Mouse (Mus musculus): Measurements from ENCODE around the gene Nono. TPM values are rescaled to one million over a fixed set of nuclear protein-coding genes. Genes with fewer than 3 reads are reported as not detected.
A peak's percentile ranks its signal among the peaks of the same experiment; 100 is the strongest.

Nono gene
- 100 to 1,000 TPM; 175 to 204 (median 197) TPM for total RNA-seq (2022)

GRCm38 (mm10) chrX:101429142-101429949 is at the start of gene Nono:
Gene Nono, plus strand, starts transcription at chrX:101429318.
- DNase-seq = peak; percentile 82

DNA sequence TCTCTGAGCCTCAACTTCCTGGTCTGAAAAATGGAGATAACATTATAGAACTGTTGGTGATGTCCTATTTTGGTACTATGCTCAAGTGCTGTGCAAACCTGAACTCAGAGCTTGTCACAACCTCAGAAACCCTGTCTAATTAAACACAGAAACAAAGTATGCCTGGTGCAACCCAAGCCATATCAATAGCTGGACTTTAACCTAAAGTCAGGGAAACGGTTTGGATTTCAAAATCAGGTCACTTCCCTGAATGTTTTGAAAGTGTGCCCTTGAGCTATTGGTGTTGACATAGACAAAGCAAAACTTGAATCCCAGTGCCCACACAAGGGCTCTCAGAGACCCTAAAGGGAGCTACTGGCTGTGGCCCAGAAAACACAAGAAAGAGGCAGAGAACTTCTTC is 49.4 kb upstream of the Nono start:
- DNase-seq = no peak

- no peak for DNase-seq
Observed at GRCm38 (mm10) chrX:101383455-101383854, 45.7 kb upstream of the Nono start.

- DNase-seq = no peak
Observed at GRCm38 (mm10) chrX:101384439-101385137, 44.5 kb upstream of the Nono start.

DNA sequence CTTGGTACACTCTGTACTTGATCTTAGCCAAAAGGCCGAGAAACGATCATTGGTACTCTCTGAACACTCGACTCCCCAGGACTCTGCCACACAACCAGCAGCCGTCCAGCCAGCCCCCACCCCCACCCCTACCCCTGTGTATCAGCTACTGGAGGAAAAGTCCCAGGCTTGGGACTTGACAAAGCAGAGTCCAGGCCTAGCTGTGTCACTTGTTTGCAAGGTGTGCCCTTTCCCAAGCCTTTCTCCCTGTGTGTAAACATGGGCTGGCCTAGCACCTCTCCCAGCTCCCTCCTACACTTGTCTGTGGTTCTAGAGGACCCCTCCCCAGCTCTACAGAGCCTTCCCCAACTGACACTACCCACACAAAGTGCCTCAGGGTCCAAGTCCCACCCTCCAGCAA is 42.9 kb upstream of the Nono start:
- DNase-seq = no peak

DNA sequence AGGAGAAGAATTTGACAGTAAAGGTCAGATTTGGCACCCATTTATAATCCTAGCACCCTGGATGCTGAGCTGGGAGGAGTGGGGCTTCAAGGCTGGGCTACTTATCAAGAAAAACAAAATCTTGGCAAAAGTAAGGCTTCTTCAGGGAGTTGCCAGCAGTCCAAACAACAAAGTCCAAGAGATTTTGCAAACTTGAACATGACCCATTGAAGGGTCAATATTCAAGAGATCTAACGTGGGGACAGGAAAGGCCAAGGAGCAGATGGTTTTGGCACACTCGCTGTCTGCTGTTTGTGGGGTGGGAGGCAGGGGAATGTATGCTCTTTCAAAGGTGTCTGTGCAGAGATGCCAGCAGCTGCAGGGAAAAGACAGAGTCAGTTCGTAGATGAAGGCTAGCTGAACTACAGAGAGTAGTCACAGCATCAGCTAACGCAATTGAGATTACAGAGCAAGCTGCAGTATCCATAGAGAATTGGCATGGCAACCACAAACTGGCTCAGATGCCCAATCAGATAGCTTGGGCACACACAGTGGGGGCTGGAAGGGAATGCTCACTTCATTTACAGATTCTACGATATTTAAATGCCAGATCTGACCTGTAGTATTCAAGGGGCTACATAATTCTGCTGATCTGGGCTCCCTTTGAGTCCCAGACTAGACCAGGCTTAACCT is 40.1 kb upstream of the Nono start:
- DNase-seq = no peak

GRCm38 (mm10) chrX:101394341-101394740 is 34.8 kb upstream of the Nono start:
- no peak for DNase-seq

- no peak for DNase-seq
Observed at GRCm38 (mm10) chrX:101396459-101396858, 32.7 kb upstream of the Nono start.

GRCm38 (mm10) chrX:101418946-101419724 is 10.0 kb upstream of the Nono start:
- peak; percentile 31 for DNase-seq

- peak; percentile 76 for DNase-seq
Observed at GRCm38 (mm10) chrX:101419725-101420699, 9.1 kb upstream of the Nono start.

DNA sequence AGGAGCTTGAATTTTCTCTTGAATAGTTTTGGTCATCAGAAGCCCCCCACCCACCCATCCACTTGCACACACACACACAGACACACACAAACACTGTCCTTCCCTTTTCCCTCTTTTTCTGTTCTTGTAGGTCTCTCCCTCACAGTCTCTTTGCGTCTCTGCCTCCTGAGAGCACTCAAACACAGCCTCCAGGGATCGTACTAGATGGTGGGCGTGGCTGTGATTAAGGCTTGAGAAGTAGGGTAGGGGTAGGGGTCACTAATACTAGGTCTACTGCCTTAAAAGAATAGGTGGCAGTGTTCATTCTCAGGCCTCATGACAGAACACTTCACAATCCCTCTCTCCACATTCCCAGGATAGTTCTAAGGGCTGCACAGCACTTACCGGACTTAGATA is 8.4 kb upstream of the Nono start, which contains the start of gene Zmym3:
Gene Zmym3 (minus strand): TSS at position 150 of the 396 bp plus-strand sequence.
- no peak for DNase-seq

- DNase-seq = no peak
Observed at GRCm38 (mm10) chrX:101423462-101423861, 5.7 kb upstream of the Nono start.

DNA sequence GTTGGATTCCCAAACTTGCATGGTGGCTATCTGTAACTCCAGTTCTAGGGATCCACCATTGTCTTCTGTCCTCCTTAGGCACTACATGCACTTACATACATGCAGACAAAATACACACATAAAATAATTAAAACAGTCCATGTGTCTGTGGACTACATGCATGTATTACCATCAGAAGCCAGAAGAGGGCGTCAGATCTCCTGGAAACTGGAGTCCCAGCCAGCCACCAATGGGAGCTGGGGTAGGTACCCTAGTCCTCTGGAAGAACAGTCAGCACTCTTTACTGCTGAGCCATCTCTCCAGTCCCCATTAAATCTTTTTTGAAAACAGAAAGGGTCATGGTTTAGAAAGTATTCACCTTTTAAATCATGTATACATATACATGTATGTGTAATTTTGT is 1.3 kb upstream of the Nono start:
- no peak for DNase-seq

GRCm38 (mm10) chrX:101428785-101429141 is 355 bp upstream of the Nono start:
- no peak for DNase-seq

DNA sequence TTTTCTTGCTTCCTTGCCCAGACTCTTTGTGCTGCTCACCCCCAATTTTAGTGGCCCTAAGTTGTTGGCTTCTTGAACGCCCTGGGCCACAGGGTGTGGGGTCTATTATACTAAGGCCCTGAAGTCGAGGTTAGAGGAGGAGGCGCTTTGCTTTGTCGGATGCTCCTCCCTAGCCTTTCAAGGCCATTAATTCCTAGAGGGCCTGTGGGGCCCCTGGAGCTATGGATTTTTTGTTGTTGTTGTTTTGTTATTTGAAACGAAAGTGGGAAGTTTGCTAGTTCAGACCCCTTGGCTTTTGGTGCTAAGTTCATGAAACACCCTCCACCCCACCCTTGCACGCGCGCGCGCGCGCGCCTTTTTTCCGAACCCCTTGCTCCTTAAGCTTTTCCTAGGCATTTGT is 858 bp downstream of the Nono start:
- DNase-seq = no peak

DNA sequence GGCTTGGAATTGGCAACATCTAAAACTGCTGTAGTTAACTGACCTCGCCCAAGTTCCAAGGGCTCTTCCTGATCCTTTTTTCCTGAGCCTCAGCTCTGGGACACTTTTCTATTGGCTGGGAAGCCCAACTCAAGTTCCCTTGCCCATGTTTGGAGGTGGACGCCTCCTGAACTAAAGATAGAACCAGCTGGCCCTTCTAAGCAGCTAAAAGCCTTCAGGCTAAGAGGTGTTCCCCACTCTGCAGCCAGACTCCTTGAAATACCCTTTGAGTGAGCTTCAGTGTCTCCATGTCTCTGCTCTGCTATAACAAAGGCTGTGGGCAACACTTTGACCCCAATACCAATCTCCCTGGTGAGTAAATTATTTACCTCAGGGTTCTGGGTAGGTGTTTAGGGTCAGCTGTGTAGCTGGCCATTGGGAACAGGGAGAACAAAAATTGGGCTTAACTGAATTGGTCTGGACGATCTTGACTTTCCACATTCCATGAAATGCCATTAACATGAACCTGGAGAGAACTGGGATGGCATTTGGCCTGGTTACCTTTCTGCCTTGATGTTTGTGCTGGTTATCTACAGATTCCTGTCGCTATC is 19.9 kb downstream of the Nono start, which contains the start of gene Itgb1bp2:
Gene Itgb1bp2 (plus strand): TSS at position 203 of the 590 bp plus-strand sequence.
- DNase-seq = no peak

GRCm38 (mm10) chrX:101451147-101451546 is 22.0 kb downstream of the Nono start:
- no peak for DNase-seq

GRCm38 (mm10) chrX:101451591-101451990 is 22.5 kb downstream of the Nono start:
- no peak for DNase-seq

DNA sequence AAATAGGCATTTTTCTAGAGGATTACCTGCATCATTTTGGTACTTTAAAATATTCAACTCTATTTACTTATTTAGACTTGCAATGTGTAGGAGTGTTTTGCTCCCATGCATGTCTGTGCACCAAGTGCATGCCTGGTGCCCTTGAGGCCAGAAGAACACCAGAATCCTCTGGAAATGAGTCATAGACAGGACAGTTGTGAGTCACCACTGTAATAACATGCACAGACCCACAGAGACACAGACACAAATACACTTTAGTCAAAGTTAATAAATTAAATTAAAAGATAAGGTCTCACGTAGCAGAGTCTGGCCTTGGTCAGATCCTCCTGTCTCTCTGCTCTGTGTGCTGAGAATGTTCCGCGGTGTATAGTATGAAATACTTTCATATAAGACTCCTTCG is 43.1 kb downstream of the Nono start:
- peak; percentile 23 for DNase-seq

DNA sequence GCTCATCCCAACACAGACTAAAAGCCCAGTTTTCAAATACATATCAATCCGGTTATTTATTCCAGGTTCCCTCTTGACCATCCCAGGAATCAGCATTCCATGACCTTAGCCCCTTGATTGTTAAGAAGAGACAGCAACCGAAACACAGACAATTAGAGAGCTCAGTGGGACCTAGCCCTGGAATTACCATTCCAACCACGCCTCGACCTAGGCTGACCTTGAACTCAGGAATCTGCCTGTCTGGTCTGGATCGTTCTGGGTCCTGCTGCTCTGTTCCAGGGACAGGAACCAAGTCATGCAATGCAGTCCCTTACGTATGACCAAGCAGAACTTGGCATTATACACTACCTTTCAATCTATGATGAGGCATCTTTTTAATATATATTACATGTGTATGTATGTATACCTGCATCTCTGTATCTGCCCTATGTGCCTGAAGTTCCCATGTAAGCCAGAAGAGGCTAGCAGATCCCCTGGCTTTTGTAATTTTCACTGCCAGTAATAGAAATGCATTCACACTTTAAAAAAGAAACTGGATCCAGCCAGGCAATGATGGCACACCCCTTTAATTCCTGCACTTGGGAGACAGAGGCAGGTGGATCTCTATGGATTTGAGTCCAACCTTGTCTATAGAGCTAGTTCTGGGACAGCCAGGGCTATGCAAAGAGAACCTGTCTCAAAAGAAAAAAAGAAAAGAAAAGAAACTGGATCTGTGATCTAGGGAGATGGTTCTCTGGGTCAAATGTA is 52.7 kb downstream of the Nono start:
- DNase-seq = no peak

Measured in adrenal gland, adult 8-10 months (tissue).